ENCODE assay signal across 9 mouse cellular contexts in the genomic region with DNA sequence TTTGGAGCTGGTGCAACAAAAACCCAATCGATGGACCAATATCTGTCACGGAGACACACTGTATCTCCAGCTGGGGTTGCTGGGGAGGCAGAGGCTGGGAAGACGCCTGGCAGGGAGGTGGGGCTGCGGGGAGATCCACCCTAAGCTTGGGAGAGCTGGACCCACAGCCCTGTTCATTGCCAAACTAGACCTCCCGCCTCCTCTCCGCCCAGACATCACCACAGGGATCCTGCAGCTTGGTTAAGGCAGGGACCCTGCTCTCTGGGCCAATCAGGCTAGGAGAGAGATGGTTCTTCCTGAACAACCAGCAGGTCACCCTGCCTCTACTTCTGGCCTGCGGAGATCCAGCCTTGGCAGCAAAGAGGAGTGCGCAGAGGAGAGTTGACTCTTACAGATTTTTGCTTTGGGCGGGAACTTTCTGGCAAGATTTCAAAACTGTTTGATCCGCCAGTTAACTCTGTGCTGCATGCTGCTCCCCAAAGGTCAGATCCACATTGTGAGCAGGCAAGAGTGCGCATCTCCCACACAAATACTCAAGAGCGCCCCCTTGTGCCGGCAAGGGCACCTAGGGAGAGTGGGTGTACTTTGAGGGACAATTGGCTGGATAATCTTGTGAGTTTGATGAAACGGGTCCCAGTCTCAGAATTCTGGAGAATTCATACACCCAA.
A peak's percentile ranks its signal among the peaks of the same experiment; 100 is the strongest.
DNase-seq lines count a peak whose midpoint lies in the region; TF ChIP-seq lines count a peak whose summit lies in the region.
"Had no signal": no experiment of that assay in that cellular context is flagged by ENCODE, and none has a peak within 500 bp of the region (broad histone marks: within the 10 kb centered on the region; RNA-seq: fewer than 3 reads in every experiment).

No protein-coding gene starts in this region.

- no peaks in the 10 kb centered on the region for H3K4me1 ChIP-seq in kidney, adult 2 months (ENCODE audit: control insufficient read depth, insufficient read depth, low read length)
- H3K4me1 ChIP-seq in cortical plate, adult 2 months (ENCODE audit: control insufficient read depth, insufficient read depth, low read length), result peaks cover 4% of the 10 kb centered on the region

- H3K27ac ChIP-seq in kidney, adult 2 months (ENCODE audit: insufficient read depth, low read depth, low read length), result no peak overlapping the region
- H3K27ac ChIP-seq in cortical plate, adult 2 months (ENCODE audit: insufficient read depth, low read length), result no peak overlapping the region
- H3K27ac ChIP-seq: limb, embryonic 12.5 days had no signal

- H3K4me3 ChIP-seq in kidney, adult 2 months (ENCODE audit: insufficient read depth, low read depth, low read length), result no peak overlapping the region
- H3K4me3 ChIP-seq in cortical plate, adult 2 months (ENCODE audit: insufficient read depth, low read length), result no peak overlapping the region
- H3K4me3 ChIP-seq: limb, embryonic 12.5 days had no signal

- H3K36me3 ChIP-seq in kidney, adult 2 months (ENCODE audit: control insufficient read depth, insufficient read depth, low read length), result no peaks in the 10 kb centered on the region
- H3K36me3 ChIP-seq: limb, embryonic 12.5 days had no signal

- 53% methylated on average over 14 of the region's 14 CpGs for WGBS in kidney, adult 2 months

- peak; percentile 47 for TF ChIP-seq CTCF in kidney, adult 2 months (conservative IDR thresholded peaks at IDR 0.05; ENCODE audit: insufficient read depth, insufficient read length, low read depth, low read length)
- TF ChIP-seq CTCF in cortical plate, adult 2 months (IDR thresholded peaks at IDR 0.05; ENCODE audit: extremely low read depth, insufficient read depth, low read length), result 0 out of 2 replicates have a peak, but pooled peaks have one; percentile 5

- no peaks in the 10 kb centered on the region for H3K27me3 ChIP-seq in kidney, adult 2 months (replicated peaks; ENCODE audit: control insufficient read depth, insufficient read depth, low read length)

- DNase-seq in kidney, adult 2 months, result peak; percentile 12
- DNase-seq in kidney, adult 11 months, result no peak
- DNase-seq in MN1 (ENCODE audit: low spot score), result peak; percentile 40
- DNase-seq in heart, postnatal 4 days, result peak; percentile 50
- DNase-seq in lung, postnatal 4 days, result peak; percentile 36 to 62
- DNase-seq in urinary bladder, postnatal 36 days (ENCODE audit: low spot score in 2 of 2), result peak; percentile 58 to 62
- no peak for DNase-seq in layer of hippocampus, adult 9-10 months (ENCODE audit: low spot score)

- no peak for TF ChIP-seq POLR2A in kidney, adult 2 months (IDR thresholded peaks at IDR 0.05; ENCODE audit: low read depth, low read length)
- no peak for TF ChIP-seq POLR2A in cortical plate, adult 2 months (IDR thresholded peaks at IDR 0.05; ENCODE audit: extremely low read depth, insufficient read depth, low read length)

Comparison
In these comparisons a context has a peak if more than half of its experiments do, and no peak if none do; other contexts are left out.
1. DNase-seq: peak in kidney, adult 2 months (single experiment), MN1 (single experiment), heart, postnatal 4 days (single experiment), lung, postnatal 4 days (2 of 2) and urinary bladder, postnatal 36 days (2 of 2); none in kidney, adult 11 months (single experiment) and layer of hippocampus, adult 9-10 months (single experiment).